Mouse (Mus musculus): ENCODE data around the gene Ccdc189.

GRCm38 (mm10) chr7:127626471-127626870, 38.1 kb upstream of the Ccdc189 start:
- no peak for TF ChIP-seq CEBPB (IDR thresholded peaks at IDR 0.05; ENCODE audit: insufficient read depth, poor library complexity, severe bottlenecking)
- TF ChIP-seq POLR2A (IDR thresholded peaks at IDR 0.05; ENCODE audit: insufficient read length, low read depth): no peak
- TF ChIP-seq USF1 (IDR thresholded peaks at IDR 0.05; ENCODE audit: low read depth): no peak
- TF ChIP-seq TCF12 (IDR thresholded peaks at IDR 0.05; ENCODE audit: insufficient read depth, poor library complexity, severe bottlenecking): no peak
- no peak for TF ChIP-seq MYOD1 (IDR thresholded peaks at IDR 0.05; ENCODE audit: control insufficient read depth in 1 of 3, insufficient read length in 2 of 3, low read depth in 2 of 3)
